Mouse (Mus musculus) limb, embryonic 12.5 days (tissue): ENCODE results near the gene Acot4. TPM values are rescaled to one million over a fixed set of nuclear protein-coding genes. Genes with fewer than 3 reads are reported as not detected.
"Not testable (repeated sequence)": the region's sequence is repeated elsewhere in the genome, so short reads cannot be mapped to it uniquely, and the experiment has no call there.

Source experiments
- ATAC-seq: fragments of 200-750 bp; cut with Nextera tagmentation; 2 replicates; pipeline ENCODE4 v1.8.0; 2017; ENCODE audit warnings: low read depth, moderate TSS enrichment; ENCODE audit not compliant: insufficient number of reproducible peaks, insufficient read depth, low FRiP score, low TSS enrichment
- H3K27ac ChIP-seq: fragments of 300-500 bp; sonication (generic); 2 replicates; pipeline ENCODE4 v1.5.1; 2016; ENCODE audit warnings: mild to moderate bottlenecking, moderate library complexity
- H3K27me3 ChIP-seq: fragments of 300-500 bp; sonication (generic); 2 replicates; pipeline ENCODE4 v1.6.1; 2016; ENCODE audit warnings: mild to moderate bottlenecking, moderate library complexity
- H3K36me3 ChIP-seq: fragments of 300-500 bp; sonication (generic); 2 replicates; pipeline ENCODE4 v1.6.1; 2016; ENCODE audit warnings: mild to moderate bottlenecking, moderate library complexity
- H3K4me1 ChIP-seq: fragments of 300-500 bp; sonication (generic); replicated peaks from 2 replicates; pipeline ENCODE4 v1.6.1; 2016
- H3K4me2 ChIP-seq: fragments of 300-500 bp; sonication (generic); 2 replicates; pipeline ENCODE4 v1.6.1; 2016; ENCODE audit warnings: mild to moderate bottlenecking, moderate library complexity
- H3K4me3 ChIP-seq: fragments of 300-500 bp; sonication (generic); replicated peaks from 2 replicates; pipeline ENCODE4 v1.5.1; 2016; ENCODE audit warnings: mild to moderate bottlenecking
- H3K9ac ChIP-seq: fragments of 300-500 bp; sonication (generic); replicated peaks from 2 replicates; pipeline ENCODE4 v1.6.1; 2016; ENCODE audit warnings: mild to moderate bottlenecking, moderate library complexity
- H3K9me3 ChIP-seq: fragments of 300-500 bp; sonication (generic); 2 replicates; pipeline ENCODE4 v1.6.1; 2016; ENCODE audit warnings: mild to moderate bottlenecking, moderate library complexity
- WGBS: fragments of 180-500 bp; shearing (Covaris S2); methylation state at CpG from one replicate; pipeline ENCODE4 v1.1.7; 2016; 5-methylcytosine and 5-hydroxymethylcytosine counted together
- polyA plus RNA-seq: library from polyadenylated mRNA; unstranded; fragments of >200 nt; fragmentation: Nextera tagmentation; extraction: Ambion mirVana; gene quantifications from 2 replicates; pipeline ENCODE4 v1.2.1, GENCODE M21; 2016

Gene Acot4
- polyA plus RNA-seq, 1 experiment from 2014 or later, result 0.39 TPM

GRCm38 (mm10) chr12:84010201-84010600, 28.0 kb upstream of the Acot4 start:
- Histone ChIP-seq H3K4me1 (peaks cover 30% of the 10 kb centered on the region), H3K27ac (no peak overlapping the region), H3K27me3 (no peaks in the 10 kb centered on the region), H3K36me3 (peaks cover 9% of the 10 kb centered on the region), H3K9ac (no peak overlapping the region), H3K4me2 (peak overlapping the region; percentile 58), H3K9me3 (no peaks in the 10 kb centered on the region), H3K4me3 (peak overlapping the region; percentile 48)
- 77% methylated on average over 3 of the region's 3 CpGs for WGBS
- ATAC-seq, result no peak

- no peaks in the 10 kb centered on the region for H3K9me3 ChIP-seq
- H3K36me3 ChIP-seq, result peaks cover 16% of the 10 kb centered on the region
- 0 out of 2 replicates have a peak overlapping the region, but pooled peaks have one; percentile 6 for H3K4me3 ChIP-seq
- H3K27me3 ChIP-seq, result no peaks in the 10 kb centered on the region
- H3K9ac ChIP-seq, result 0 out of 2 replicates have a peak overlapping the region, but pooled peaks have one; percentile 4
- no peak for ATAC-seq
- H3K4me2 ChIP-seq, result peak overlapping the region; percentile 58
- WGBS, result 67% methylated on average over 12 of the region's 12 CpGs
- no peak overlapping the region for H3K27ac ChIP-seq
- H3K4me1 ChIP-seq, result peaks cover 30% of the 10 kb centered on the region
These were observed 26.7 kb upstream of the Acot4 start for GRCm38 (mm10) chr12:84011251-84012040.

- Histone ChIP-seq H3K4me3 (no peak overlapping the region), H3K27me3 (no peaks in the 10 kb centered on the region), H3K9me3 (no peaks in the 10 kb centered on the region), H3K4me1 (peaks cover 30% of the 10 kb centered on the region), H3K9ac (no peak overlapping the region), H3K4me2 (no peak overlapping the region), H3K36me3 (peaks cover 22% of the 10 kb centered on the region), H3K27ac (no peak overlapping the region)
- ATAC-seq, result no peak
- WGBS, result 78% methylated on average over 6 of the region's 6 CpGs
These were observed 25.0 kb upstream of the Acot4 start for GRCm38 (mm10) chr12:84013130-84013529.

DNA sequence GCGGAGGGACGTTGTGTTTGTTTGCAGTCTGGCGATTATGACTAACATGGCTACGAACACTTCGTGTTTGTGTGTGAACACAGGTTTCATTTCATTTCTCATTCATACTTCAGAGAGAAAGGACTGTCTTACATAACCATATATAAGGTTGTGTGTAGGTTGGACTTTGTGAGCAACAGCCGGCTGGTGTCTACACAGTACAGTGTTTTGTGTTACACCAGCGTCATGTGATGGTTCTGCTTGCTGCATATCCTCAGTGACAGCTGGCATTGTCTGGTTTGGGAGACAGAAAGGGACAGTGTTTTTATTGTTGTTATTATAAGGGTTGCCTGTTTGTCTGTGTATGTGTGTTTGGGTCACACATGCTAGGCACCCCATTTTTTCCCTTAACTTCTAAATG, 24.5 kb upstream of the Acot4 start:
- Histone ChIP-seq H3K27ac (no peak overlapping the region), H3K9me3 (no peaks in the 10 kb centered on the region), H3K36me3 (peaks cover 22% of the 10 kb centered on the region), H3K4me2 (no peak overlapping the region), H3K4me3 (no peak overlapping the region), H3K4me1 (peaks cover 29% of the 10 kb centered on the region), H3K27me3 (no peaks in the 10 kb centered on the region), H3K9ac (no peak overlapping the region)
- WGBS, result 93% methylated on average over 7 of the region's 7 CpGs
- ATAC-seq, result no peak

- H3K27ac ChIP-seq, H3K4me1 ChIP-seq, H3K4me2 ChIP-seq, ATAC-seq, H3K9ac ChIP-seq, H3K9me3 ChIP-seq, H3K27me3 ChIP-seq, H3K4me3 ChIP-seq: not testable (repeated sequence)
- peaks cover 10% of the 10 kb centered on the region; the same call in 1 of the 2 replicates for H3K36me3 ChIP-seq
- 63% methylated on average over 7 of the region's 7 CpGs for WGBS
These were observed 17.7 kb upstream of the Acot4 start for GRCm38 (mm10) chr12:84020528-84020927.

DNA sequence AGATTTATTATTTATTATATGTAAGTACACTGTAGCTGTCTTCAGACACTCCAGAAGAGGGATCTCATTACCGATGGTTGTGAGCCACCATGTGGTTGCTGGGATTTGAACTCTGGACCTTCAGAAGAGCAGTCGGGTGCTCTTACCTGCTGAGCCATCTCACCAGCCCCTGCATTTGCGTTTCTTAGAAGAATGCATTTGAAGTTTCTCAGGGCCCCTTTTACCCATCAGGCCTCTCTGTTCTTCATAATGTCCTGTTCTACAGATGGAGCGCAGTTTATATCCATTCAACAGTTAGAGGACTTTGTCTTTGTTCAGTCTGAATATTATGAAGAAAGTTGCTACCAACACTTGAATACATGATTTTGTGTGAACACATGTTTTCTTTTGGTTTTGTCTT, 15.9 kb upstream of the Acot4 start:
- ATAC-seq, H3K9me3 ChIP-seq, H3K27ac ChIP-seq, H3K9ac ChIP-seq, H3K4me1 ChIP-seq, H3K36me3 ChIP-seq, H3K4me3 ChIP-seq, H3K4me2 ChIP-seq, H3K27me3 ChIP-seq: not testable (repeated sequence)
- WGBS, result 94% methylated on average over 4 of the region's 4 CpGs

DNA sequence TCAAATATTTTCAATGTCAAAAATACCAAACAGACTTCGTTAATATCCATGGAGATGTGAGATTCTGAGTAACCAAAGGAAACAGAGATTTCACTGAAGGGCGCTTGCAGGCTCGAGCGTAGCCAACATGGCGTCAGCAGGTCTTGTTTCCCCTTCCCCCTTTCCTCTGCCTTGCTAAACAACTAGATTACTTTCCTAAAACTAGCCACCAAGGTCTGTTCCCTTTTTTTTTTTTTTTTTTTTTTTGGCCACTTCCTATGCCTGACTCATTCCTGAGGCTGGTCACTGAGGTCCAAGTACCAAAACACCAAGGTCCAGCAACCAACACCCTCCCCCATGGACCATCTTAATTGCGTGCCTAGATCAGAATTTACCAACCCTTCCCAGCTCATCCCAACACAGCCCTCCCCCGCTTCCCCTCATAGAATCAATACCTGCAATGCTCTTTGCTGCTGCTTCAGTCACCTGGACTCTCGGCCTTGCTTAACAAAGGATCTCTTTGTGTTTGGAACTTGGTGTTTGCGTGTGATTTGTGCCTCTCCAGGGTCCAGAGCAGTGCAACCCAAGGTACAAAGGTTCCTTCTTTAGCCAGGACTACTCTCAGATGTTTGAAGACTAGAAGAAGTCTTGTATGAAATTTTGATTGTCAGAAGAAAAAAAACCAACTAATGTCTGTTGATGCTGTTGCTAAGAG, 15.0 kb upstream of the Acot4 start:
- no peak for ATAC-seq
- no peak overlapping the region for H3K4me2 ChIP-seq
- no peaks in the 10 kb centered on the region for H3K36me3 ChIP-seq
- H3K27me3 ChIP-seq, result no peaks in the 10 kb centered on the region
- no peaks in the 10 kb centered on the region for H3K4me1 ChIP-seq
- no peak overlapping the region for H3K9ac ChIP-seq
- H3K27ac ChIP-seq, result peak overlapping the region; percentile 56
- 80% methylated on average over 9 of the region's 9 CpGs for WGBS
- H3K4me3 ChIP-seq, result no peak overlapping the region
- no peaks in the 10 kb centered on the region for H3K9me3 ChIP-seq

GRCm38 (mm10) chr12:84025888-84026287, 12.3 kb upstream of the Acot4 start:
- no peaks in the 10 kb centered on the region for H3K27me3 ChIP-seq
- H3K4me3 ChIP-seq, result no peak overlapping the region
- no peak overlapping the region for H3K9ac ChIP-seq
- no peaks in the 10 kb centered on the region for H3K4me1 ChIP-seq
- no peaks in the 10 kb centered on the region for H3K36me3 ChIP-seq
- no peaks in the 10 kb centered on the region for H3K9me3 ChIP-seq
- ATAC-seq, result no peak
- no peak overlapping the region for H3K27ac ChIP-seq
- no peak overlapping the region for H3K4me2 ChIP-seq
- WGBS, result 81% methylated on average over 7 of the region's 7 CpGs

DNA sequence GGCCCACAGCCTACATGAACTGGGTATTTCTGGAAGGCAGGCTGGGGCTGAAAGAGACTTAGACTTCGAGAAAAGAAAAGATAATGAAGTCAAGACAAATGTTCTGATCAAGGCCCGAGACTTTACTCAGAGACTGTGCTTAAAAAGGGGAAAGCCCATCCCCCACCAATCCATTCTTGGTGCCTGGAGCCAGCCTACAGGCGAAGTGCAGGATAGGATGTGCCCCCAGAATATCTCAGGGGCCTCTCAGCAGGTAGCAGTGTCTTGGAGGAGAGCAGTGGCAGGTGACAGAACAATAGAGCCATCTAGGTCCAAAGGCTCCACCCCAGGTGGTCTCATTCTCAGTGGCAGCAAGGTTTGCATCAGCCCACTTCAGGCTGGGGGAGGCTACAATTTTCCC, 9.9 kb upstream of the Acot4 start:
- not testable (repeated sequence) for H3K4me1 ChIP-seq, H3K4me2 ChIP-seq, H3K36me3 ChIP-seq, H3K4me3 ChIP-seq, H3K27me3 ChIP-seq, H3K9ac ChIP-seq, H3K9me3 ChIP-seq, ATAC-seq, H3K27ac ChIP-seq
- 70% methylated on average over 3 of the region's 3 CpGs for WGBS

- not testable (repeated sequence) for H3K9ac ChIP-seq, H3K36me3 ChIP-seq, H3K27ac ChIP-seq, ATAC-seq, H3K4me2 ChIP-seq, H3K4me3 ChIP-seq, H3K9me3 ChIP-seq, H3K4me1 ChIP-seq, H3K27me3 ChIP-seq
- WGBS, result 95% methylated on average over 1 of the region's 1 CpGs
These were observed 9.1 kb upstream of the Acot4 start for GRCm38 (mm10) chr12:84029043-84029442.

DNA sequence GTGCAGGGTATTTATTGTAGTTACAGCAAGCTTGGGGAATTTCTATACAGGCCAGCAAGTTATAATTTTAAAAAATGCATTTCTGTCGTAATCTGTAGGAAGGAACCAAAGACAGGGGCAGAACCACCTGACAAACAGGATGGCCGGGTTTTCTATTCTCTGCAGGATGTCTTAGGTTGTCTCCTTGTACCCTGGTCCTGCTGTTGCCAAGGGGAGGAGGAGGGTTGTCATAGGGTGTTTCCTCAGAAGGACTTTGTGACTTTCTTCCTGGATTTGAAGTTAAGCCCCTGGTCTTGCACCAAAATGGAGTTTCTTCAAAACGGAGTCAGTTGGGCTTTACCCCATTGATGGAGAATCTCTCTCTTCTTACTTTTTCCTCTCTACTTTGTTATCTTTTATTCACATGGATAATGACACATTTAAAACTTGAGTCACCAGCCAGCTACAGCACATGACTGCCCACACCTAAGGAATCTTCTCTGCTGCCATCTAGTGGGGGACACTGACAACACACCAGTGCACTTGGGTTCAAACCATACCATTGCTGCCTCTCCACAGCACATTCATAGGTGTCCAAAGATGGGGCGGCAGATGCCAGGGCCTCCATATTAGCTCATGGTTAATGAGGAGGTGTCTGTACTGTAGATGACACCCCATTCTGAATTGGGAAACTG, 7.4 kb upstream of the Acot4 start:
- no peak for ATAC-seq
- no peaks in the 10 kb centered on the region for H3K27me3 ChIP-seq
- no peaks in the 10 kb centered on the region for H3K36me3 ChIP-seq
- H3K9ac ChIP-seq, result no peak overlapping the region
- H3K27ac ChIP-seq, result no peak overlapping the region
- no peaks in the 10 kb centered on the region for H3K9me3 ChIP-seq
- H3K4me3 ChIP-seq, result no peak overlapping the region
- 74% methylated on average over 4 of the region's 4 CpGs for WGBS
- no peaks in the 10 kb centered on the region for H3K4me1 ChIP-seq
- H3K4me2 ChIP-seq, result no peak overlapping the region
